Mouse (Mus musculus) B cell, adult 2 months (primary cell): ENCODE results near the gene Slc9a8.

Experiments used
- DNase-seq, 2 experiments: peaks; one replicate each; pipeline ENCODE4 v3.0.0; 2022

The Slc9a8 gene

DNA sequence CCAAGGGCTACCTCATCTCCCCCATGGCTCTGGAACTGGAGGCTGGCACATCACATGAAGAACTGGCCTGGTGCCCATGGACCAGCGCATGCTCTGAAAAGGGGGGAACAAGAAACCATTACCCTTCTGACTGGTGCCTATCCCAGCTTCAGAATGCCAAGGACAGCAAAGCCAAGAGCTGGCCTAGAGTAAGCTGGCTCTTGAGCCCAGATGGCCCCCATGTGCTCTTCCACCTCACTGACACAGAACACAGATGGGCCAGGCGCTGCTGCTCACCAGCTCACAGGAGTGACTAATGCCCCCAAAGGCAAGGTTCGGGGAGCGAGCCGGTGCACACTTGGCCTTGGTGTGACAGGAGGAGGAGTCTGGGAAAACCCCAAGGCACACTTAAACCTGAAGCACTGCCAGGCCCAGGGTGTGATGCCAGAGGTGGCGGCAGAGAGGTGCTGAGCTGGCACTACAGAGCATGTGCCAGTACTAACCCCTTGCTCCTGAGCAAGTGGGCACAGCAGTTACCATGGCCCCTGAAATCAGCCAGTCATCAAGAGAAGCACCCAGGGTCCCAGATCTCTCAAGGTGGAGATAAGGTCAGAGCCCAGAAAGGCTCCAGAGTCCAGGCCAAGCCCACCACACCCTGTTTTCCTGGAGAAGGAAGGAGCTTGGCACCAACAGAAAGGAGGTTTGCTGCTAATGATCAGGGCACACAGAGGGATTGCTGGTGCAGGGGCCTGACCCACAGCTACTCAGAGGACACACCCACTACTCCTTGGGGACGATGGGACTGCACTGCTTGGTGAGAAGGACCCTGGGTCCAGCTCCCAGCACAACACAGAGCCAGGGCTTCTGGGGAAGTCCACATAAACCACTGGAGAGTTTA lies 64.2 kb downstream of the Slc9a8 start:
- DNase-seq, result no peak

DNA sequence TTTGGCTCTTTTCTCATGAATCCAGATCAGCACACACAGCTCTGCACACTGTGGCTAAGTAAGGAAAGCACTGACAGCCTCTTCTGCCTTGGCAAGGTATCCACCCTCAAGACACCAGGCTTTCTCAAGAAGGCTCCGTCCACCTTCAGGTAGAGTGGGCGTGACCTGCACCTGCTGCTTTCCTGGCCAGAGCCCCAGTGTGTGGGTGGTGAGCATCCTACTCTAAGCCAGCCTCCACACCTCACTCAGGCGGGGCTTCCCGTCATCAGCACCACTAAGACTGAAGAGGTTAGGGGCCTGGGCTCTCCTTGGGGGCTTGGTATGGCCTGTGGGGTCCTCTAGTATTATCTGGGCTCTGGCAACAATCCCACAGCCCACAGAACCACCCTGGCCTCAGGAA lies 65.1 kb downstream of the Slc9a8 start:
- DNase-seq, result no peak

DNA sequence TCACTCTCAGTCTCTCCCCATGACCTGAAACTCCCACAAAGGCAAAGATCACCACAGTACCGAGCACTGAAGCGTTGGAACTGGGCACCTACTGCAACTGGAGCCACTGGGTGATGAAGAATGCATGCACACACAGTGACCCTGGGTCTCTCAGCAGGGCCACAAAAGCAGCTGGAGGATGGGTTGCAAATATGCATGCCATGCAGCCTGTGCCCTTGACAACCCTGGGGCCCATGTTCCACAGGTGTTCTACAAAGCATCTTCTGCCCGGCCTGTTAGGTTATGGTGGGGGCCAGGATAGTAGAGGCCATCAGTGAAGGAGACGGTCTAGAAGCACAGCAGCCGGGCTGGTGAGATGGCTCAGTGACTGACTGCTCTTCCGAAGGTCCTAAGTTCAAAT lies 66.0 kb downstream of the Slc9a8 start:
- no peak for DNase-seq

DNA sequence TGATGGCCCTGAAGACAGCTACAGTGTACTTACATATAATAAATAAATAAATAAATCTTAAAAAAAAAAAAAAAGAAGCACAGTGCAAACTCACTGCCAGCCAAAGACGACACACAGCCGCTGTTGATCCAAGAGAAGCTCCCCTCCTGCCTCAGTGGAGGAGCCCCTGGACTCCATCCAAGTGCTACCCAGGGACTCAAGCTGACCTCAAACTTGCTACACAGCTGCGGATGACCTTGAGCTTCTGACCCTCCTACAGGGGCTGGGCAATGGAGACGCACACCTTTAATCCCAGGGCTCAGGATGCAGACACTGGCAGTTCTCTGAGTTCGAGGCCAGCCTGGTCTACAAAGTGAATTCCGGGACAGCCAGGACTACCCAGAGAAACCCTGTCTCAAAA lies 66.5 kb downstream of the Slc9a8 start:
- no peak for DNase-seq

DNA sequence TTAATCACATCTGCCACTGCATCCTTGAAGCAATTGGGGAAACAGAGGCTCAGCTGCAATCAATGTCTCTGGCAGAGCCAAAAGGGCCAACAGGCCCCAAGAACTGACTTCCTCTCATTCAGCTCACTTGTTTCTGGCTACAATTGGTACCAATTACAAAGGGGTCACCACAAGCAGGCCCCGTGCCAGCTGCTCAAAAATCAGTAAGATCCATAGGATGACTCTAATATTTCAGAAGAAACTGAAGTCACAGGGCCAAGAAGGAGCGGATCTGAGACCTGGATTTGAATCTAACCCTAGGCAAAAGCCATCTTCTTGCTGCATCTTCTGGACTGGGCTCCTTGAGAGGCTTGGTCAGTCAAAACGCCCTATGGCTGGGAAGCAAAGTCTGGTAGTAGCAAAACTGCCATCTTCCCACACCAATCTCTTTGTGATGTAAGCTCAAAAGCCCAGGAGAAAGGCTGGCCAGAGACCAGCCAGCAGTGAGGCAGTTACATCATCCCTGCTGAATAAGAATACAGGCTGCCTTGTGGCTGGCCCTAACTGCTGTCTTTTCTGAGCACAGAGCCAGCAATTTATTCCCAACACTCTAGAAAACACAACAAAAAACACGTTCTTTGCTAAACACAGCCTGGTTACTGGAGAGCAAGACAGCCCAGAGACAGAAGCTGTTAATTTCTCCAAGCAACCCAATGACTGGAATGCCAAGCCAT lies 69.5 kb downstream of the Slc9a8 start:
- DNase-seq, result no peak

DNA sequence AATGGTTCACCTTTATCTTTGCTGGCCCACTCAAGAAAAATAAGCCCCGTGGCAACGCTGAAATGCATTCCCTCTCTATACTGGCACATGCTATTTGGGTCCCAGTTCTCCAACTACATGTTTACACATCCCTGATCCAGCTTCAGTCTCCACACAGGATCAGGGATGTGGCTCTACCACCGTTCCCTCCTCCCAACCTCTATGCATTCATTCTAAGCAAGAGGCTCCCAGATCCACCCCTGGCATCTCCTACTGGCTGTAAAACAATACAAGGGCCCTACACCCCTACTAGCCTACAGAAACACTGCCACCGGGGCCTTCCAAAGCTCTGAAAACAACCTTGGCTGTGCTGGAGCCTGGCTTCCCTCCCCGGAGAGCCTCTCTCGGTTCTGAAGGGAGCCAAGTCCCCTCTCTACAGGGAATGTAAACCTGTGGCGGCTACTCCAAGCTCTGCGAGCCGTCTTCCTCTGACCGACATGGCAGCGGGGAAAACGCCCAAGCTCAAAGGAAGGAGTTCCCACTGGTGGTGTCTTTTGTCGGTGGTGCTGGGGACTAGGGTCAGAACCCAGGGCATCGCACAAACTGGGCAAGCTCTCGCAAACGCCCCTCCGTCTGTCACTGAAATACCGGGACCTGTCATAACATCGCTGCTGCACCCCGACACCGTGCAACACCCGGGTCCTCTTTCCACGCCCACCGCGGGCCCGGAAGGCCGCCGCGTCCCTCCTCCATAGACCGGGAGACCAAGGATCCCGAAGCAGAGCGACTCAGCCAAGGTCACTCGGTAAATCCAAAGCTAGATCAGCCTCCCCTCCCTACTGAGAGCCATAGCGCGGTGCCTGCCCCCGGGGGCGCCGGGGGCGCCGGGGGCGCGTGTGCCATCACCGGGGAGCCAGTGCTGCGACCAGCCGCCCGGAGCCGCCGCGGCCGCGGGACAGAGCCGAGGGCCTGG lies 70.5 kb downstream of the Slc9a8 start, which contains the start of gene Rnf114:
Gene Rnf114, plus strand, starts transcription at position 889 of the 952 bp plus-strand sequence.
- DNase-seq, result peak; percentile 49 to 59

DNA sequence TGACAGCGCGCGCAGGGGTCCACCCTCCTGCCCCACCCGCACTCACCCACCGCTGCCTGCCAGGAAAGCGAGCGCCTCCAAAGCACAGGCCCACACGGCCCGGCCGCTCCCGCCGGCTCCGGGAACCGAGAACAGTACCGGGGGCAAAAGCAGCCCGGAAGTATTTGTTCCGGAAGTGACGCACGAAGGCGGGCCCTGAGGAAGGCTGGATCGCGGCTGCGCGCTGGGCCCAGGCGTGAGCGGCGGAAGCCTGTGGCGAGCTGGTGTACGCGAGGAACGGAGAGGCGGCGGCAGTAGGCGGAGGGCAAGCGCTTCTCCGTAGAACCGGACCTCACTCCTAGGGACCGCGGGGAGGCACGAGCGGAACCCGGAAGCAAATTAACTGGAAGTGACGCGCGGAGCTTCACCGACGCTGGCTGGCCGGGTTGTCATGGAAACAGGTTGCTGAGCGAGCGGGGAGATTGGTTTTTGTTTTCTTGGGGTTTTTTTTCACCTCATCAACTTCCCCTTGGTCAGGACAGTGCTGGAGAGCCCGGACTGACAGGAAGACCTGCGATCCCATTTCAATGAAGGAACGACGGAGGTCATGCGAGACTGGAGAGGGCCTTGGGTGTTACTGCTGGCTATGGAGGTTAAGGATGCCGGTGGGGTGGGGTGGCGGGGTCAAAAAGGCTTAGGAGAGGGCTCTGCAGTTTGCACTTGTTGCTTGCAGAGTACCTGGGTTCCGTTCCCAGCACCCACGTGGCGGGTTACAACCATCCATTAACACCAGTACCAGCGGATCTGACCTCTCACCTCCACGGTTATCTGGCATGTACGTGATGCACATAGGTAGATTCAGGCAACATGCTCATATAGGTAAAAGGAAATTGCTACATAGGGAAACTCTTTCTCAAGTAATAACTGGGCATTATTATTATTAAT lies 71.5 kb downstream of the Slc9a8 start, which contains the start of gene Spata2:
Gene Spata2, minus strand, starts transcription at position 175 of the 924 bp plus-strand sequence.
- peak; percentile 95 to 97 for DNase-seq

DNA sequence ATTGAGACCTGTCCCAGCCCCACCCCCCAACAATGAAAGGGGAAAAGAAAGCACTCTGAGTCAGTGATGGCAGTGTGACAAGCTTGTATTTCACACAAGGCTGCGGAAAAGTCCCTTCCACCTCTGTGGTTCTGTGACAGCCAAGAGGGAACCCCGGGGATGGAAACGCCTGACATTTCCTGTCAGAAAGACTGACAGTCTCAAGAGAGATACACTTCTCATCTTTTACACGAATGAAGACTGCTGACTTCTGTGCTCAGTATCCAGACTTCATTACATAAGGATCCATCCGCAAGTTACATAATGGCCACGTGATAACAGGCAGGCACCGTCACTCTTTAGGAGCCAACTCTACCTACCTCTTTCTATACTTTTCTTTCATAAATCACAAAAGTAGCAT lies 74.9 kb downstream of the Slc9a8 start:
- peak in 1 of 2 experiments; percentile 21 for DNase-seq

DNA sequence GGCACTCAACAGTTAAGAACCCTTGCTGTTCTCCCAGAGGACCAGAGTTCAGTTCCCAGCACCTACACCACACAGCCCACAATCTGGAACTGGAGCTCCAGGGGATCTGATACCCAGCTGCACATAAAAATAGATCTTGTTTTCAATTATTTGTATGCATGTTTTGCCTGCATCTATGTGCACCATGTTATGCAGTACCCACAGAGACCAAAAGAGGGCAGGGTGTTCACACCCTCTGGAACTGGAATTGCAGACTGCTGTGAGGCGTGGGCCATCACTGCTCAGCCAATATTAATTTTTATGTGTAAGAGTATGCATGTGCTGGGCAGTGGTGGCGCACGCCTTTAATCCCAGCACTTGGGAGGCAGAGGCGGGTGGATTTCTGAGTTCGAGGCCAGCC lies 75.8 kb downstream of the Slc9a8 start:
- DNase-seq, result peak; percentile 81 to 83

DNA sequence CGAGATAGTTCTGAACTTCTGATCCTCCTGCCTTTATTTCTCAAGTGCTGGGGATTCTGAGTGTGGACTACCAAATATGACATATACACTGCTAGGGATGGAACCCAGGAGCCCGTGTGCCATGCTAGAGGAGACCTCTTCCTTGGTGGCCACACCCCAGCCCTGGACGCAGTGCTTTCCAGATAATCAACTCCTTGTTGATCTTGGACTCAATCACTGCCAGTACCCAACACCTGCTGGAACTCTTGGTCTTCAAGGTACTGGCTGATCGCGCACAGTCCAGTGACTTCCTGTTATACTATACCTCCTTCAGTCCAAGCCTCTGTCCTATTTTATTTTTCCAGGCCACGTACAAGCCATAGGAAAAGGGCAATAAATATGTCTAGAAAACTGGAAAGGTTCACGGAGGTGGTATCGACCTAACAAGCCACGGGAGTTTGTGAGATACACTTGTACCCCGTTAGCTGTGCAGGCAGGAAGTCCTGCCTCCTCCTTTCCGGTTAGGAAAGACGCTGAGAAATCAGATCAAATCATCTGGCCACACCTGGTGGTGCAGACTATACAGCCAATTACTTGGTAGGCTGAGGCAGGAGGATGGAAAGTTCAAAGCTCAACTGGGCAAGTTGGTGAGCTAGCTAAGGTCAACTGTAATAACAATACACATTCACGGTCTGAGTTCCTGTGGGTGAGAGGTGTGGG lies 81.2 kb downstream of the Slc9a8 start:
- DNase-seq, result no peak

DNA sequence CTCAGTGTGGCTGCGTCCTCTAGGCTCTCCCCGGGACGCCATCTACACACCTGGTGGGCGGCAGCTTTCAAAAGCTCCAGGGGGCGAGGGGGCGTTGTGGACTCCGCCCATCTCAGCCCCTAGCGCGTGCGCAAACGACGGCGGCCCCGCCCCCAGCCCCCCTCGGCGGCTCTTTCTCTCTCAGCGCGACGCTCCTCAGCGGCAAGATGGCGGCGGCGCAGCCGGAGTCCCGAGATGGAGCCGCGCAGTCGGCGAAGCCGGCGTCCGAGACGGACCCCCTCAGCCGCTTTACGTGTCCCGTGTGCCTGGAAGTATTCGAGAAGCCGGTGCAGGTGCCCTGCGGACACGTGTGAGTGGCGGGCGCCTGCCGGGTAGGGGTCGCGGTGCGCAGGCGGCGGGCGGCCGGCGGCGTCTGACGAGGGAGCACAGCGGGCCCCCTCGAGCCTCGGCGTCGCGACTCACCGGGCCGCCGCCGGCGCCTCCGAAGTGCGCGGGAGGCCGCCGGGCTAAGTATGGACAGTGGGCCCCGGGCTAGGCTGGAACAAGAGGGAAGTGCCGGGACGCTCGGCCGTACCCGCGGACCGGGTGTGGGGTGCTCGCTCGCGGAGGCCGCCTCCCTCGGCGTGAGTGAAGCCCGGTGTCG lies 81.9 kb downstream of the Slc9a8 start:
- peak; percentile 95 to 96 for DNase-seq

DNA sequence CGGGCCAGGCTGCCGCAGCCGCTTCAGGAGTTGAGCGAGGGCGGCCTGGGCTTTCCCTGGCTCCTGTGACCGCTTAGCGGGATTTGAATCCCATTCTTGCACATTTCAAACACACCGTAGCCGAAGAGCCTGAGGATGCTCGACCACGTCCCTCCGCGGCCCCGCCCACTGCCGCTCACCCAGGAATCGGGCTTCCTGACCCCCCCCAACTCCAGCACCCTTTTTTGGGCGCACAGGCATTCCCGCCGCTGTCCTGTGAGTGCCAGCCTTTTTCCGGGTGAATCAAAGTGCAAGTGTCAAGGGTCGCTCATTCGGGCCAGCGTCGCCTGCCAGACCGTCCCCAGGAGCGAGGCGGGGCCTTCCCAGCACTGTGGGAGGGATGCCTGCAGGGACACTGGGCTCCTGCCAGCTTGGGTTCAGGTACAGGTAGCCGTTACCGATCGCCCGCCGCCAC lies 82.4 kb downstream of the Slc9a8 start:
- DNase-seq, result no peak

DNA sequence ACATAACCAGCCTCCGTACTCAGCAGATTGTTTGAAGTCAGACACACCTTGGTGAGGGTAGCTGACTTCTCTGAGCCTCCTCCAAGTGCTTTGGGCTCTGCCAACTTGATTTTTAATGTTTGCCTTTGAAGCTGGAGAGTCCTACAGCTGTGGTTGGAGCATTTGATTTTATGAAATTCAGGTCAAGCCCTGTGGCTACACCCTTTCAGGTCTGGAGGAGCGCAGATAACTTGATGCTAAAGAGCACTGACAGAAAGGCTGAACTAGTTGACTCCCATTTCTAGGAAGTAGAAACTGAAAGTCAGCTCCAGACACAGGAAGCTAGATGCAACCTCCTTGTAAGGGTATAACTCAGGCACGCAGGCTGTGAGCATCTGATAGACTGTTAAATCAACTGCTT lies 83.6 kb downstream of the Slc9a8 start:
- peak; percentile 56 to 57 for DNase-seq

DNA sequence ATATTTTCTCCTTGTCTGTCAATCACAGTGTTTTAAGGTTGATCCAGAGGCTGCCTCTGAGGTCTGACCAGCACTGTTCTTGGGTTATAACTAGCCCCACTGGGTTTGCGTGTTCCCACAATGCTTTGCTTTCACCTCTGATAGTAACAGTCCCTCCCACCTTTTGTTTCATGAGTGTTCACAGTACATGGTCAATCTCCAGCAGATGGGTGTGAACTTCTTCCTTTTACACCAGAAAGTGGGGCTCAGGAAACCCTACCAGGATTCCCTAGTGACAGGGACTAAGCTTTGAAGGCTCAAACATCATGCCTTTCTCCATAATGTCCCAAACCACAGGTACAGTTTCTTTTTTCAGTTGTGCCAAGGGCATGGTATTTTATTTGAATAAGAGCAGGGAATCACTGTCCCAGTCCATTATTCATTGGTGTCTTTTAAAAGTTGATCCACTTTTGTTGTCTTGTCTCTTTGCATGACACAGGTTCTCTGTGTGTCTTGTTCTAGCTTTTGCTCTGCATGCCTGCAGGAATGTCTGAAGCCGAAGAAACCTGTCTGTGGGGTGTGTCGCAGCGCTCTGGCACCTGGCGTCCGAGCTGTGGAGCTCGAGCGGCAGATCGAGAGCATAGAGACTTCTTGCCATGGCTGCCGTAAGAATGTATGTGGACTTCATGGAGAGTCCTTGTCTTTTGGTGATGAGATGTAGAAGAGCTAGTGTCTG lies 85.2 kb downstream of the Slc9a8 start:
- no peak for DNase-seq

DNA sequence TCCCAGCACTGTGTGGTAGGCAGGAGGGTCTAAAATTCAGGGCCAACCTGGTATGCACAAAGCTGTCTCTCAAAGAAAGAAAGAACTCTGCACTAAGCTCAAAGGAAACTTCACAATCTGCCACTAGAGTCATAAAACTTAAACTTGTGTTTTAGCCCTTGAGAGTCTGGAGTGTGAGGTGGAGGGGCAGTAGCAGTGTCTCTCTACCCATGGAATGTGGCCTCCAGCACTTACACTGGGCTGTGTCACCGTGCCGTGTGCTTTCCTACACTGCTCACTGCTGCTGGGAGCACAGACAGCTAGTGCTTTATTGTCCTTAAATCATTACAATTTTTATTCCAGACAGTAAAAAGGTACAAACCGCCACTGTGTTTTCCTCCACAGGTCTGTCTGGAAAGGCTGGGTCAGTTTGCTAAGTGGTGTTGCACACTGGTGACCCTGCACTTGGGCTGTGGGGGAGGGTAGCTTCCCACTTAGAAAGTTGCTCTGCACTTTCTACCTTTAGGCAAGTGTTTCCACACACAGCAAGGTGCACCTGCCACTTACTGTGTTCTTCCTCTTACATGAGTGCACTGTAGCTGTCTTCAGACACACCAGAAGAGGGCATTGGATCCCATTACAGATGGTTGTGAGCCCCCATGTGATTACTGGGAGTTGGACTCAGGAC lies 86.3 kb downstream of the Slc9a8 start:
- DNase-seq, result no peak

DNA sequence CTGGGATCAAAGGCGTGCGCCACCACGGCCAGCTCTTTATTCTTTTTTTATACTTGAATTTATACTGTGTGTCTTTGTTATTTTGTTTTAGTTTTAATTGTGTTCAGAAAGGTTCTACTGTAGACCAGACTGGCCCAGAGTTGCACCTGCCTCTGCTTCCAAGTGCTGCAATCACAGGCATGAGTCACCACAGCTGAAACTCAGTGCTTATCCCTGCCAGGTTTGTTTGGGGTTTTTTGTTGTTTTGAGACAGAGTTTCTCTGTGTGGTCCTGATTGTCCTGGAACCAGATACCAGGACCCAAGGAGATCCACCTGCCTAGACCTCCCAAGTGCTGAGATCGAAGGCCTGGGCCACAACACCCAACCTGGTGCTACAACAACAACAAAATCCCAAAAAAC lies 87.1 kb downstream of the Slc9a8 start:
- no peak for DNase-seq

DNA sequence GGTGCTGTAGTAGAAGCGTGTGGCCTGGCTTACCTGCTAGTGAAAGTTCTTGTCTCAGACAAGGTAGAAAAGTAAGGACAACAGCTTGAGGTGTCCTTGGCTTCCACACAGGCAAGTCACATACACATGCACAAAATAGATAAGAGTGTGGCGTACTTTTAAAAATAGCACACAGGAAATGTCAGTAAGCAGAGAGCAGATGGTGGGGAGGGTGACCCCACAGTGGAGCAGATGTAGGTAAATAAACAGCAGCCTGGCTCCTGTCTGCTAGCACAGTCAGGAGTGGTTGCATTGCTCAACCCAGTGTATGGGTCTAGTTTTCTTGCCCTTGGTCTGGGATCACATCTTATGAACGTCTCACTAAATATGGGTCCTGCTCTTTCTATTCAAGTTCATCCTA lies 89.0 kb downstream of the Slc9a8 start:
- DNase-seq, result no peak

DNA sequence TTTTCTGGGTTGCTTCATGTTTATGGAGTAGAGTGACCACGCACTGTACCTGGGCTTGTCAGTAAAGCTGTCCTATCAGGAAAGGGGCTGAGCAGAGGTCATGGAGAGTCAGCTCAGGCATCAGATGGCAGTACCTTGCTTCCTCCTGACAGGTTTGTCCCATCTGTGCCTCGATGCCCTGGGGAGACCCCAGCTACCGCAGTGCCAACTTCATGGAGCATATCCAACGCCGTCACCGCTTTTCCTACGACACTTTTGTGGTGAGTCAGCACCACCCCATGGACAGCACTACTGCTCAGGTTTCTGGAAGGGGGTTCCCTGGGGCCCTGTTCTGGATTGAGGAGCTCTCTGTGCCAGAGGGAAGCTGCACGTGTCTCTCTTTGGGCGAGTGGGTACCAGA lies 90.9 kb downstream of the Slc9a8 start:
- DNase-seq, result no peak

DNA sequence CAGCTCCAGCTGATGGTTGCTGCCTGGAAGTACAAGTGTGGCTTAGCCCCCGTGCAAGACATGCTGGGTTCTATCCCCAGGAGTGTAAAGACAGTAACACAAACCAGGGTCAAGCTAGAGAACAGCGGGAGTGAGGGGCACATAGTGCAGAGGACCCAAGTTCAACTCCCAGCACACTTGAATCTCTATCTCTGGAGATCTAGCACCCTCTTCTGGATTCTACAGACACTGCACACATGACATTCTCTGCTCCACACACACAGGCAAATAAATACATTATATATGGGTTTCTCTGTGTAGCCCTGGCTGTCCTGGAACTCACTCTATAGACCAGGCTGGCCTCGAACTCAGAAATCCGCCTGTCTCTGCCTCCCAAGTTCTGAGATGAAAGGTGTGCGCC lies 91.5 kb downstream of the Slc9a8 start:
- DNase-seq, result peak; percentile 35 to 45
